Mouse (Mus musculus): ENCODE data around the gene Gm49510. TPM values are rescaled to one million over a fixed set of nuclear protein-coding genes. Genes with fewer than 3 reads are reported as not detected.
A peak's percentile ranks its signal among the peaks of the same experiment; 100 is the strongest.

Gm49510 gene
- polyA plus RNA-seq, 1 experiment from 2014 or later = not detected

GRCm38 (mm10) chr15:78862280-78862679, 37.2 kb upstream of the Gm49510 start:
- Histone ChIP-seq H3K4me2 (ENCODE audit: low read length) (no peak overlapping the region), H3K9me3 (replicated peaks; ENCODE audit: control insufficient read depth, low read length) (no peaks in the 10 kb centered on the region), H3K9ac (ENCODE audit: low read length) (no peak overlapping the region), H3K4me1 (ENCODE audit: control insufficient read depth, insufficient read depth, low read length) (no peaks in the 10 kb centered on the region), H3K4me3 (ENCODE audit: low read depth, low read length) (no peak overlapping the region), H3K27ac (ENCODE audit: low read depth, low read length) (no peak overlapping the region), H3K36me3 (ENCODE audit: control insufficient read depth, insufficient read depth, low read length) (no peaks in the 10 kb centered on the region), H3K27me3 (replicated peaks; ENCODE audit: control insufficient read depth, insufficient read depth, low read length) (no peaks in the 10 kb centered on the region)
- WGBS = 91% methylated on average over 5 of the region's 5 CpGs
- DNase-seq (ENCODE audit: low spot score) (no peak), ATAC-seq (no peak)

- H3K4me2 ChIP-seq (ENCODE audit: low read length) = no peak overlapping the region
- no peaks in the 10 kb centered on the region for H3K9me3 ChIP-seq (replicated peaks; ENCODE audit: control insufficient read depth, low read length)
- H3K36me3 ChIP-seq (ENCODE audit: control insufficient read depth, insufficient read depth, low read length) = no peaks in the 10 kb centered on the region
- no peak overlapping the region for H3K27ac ChIP-seq (ENCODE audit: low read depth, low read length)
- H3K9ac ChIP-seq (ENCODE audit: low read length) = no peak overlapping the region
- 49% methylated on average over 2 of the region's 2 CpGs for WGBS
- no peak overlapping the region for H3K4me3 ChIP-seq (ENCODE audit: low read depth, low read length)
- H3K4me1 ChIP-seq (ENCODE audit: control insufficient read depth, insufficient read depth, low read length) = peaks cover 3% of the 10 kb centered on the region; the same call in 1 of the 2 replicates
- ATAC-seq (no peak), DNase-seq (ENCODE audit: low spot score) (no peak)
- no peaks in the 10 kb centered on the region for H3K27me3 ChIP-seq (replicated peaks; ENCODE audit: control insufficient read depth, insufficient read depth, low read length)
Measured at GRCm38 (mm10) chr15:78863154-78863553, 36.3 kb upstream of the Gm49510 start.

GRCm38 (mm10) chr15:78863852-78864253, 35.6 kb upstream of the Gm49510 start:
- no peak overlapping the region for H3K4me2 ChIP-seq (ENCODE audit: low read length)
- ATAC-seq (no peak), DNase-seq (ENCODE audit: low spot score) (no peak)
- H3K4me1 ChIP-seq (ENCODE audit: control insufficient read depth, insufficient read depth, low read length) = peaks cover 7% of the 10 kb centered on the region; the same call in 1 of the 2 replicates
- WGBS = 48% methylated on average over 13 of the region's 13 CpGs
- H3K9ac ChIP-seq (ENCODE audit: low read length) = no peak overlapping the region
- H3K27me3 ChIP-seq (replicated peaks; ENCODE audit: control insufficient read depth, insufficient read depth, low read length) = no peaks in the 10 kb centered on the region
- no peak overlapping the region for H3K4me3 ChIP-seq (ENCODE audit: low read depth, low read length)
- no peak overlapping the region for H3K27ac ChIP-seq (ENCODE audit: low read depth, low read length)
- no peaks in the 10 kb centered on the region for H3K36me3 ChIP-seq (ENCODE audit: control insufficient read depth, insufficient read depth, low read length)
- no peaks in the 10 kb centered on the region for H3K9me3 ChIP-seq (replicated peaks; ENCODE audit: control insufficient read depth, low read length)

GRCm38 (mm10) chr15:78868398-78868797, 31.1 kb upstream of the Gm49510 start:
- ATAC-seq (peak; percentile 89), DNase-seq (ENCODE audit: low spot score) (peak; percentile 84)
- Histone ChIP-seq H3K4me1 (ENCODE audit: control insufficient read depth, insufficient read depth, low read length) (peaks cover 9% of the 10 kb centered on the region; the same call in 1 of the 2 replicates), H3K4me2 (ENCODE audit: low read length) (no peak overlapping the region), H3K4me3 (ENCODE audit: low read depth, low read length) (no peak overlapping the region), H3K9ac (ENCODE audit: low read length) (no peak overlapping the region), H3K27ac (ENCODE audit: low read depth, low read length) (peak overlapping the region; percentile 72), H3K27me3 (replicated peaks; ENCODE audit: control insufficient read depth, insufficient read depth, low read length) (no peaks in the 10 kb centered on the region), H3K9me3 (replicated peaks; ENCODE audit: control insufficient read depth, low read length) (no peaks in the 10 kb centered on the region), H3K36me3 (ENCODE audit: control insufficient read depth, insufficient read depth, low read length) (no peaks in the 10 kb centered on the region)
- 11% methylated on average over 9 of the region's 9 CpGs for WGBS

- ATAC-seq (peak; percentile 78), DNase-seq (ENCODE audit: low spot score) (no peak)
- Histone ChIP-seq H3K36me3 (ENCODE audit: control insufficient read depth, insufficient read depth, low read length) (no peaks in the 10 kb centered on the region), H3K4me2 (ENCODE audit: low read length) (no peak overlapping the region), H3K9ac (ENCODE audit: low read length) (no peak overlapping the region), H3K4me3 (ENCODE audit: low read depth, low read length) (no peak overlapping the region), H3K27ac (ENCODE audit: low read depth, low read length) (peak overlapping the region; percentile 72), H3K9me3 (replicated peaks; ENCODE audit: control insufficient read depth, low read length) (no peaks in the 10 kb centered on the region), H3K4me1 (ENCODE audit: control insufficient read depth, insufficient read depth, low read length) (peaks cover 9% of the 10 kb centered on the region; the same call in 1 of the 2 replicates), H3K27me3 (replicated peaks; ENCODE audit: control insufficient read depth, insufficient read depth, low read length) (no peaks in the 10 kb centered on the region)
- 34% methylated on average over 7 of the region's 7 CpGs for WGBS
Measured at GRCm38 (mm10) chr15:78868826-78869233, 30.6 kb upstream of the Gm49510 start.

GRCm38 (mm10) chr15:78869775-78870174, 29.7 kb upstream of the Gm49510 start:
- ATAC-seq = no peak
- H3K9ac ChIP-seq (ENCODE audit: low read length) = no peak overlapping the region
- peaks cover 12% of the 10 kb centered on the region for H3K4me1 ChIP-seq (ENCODE audit: control insufficient read depth, insufficient read depth, low read length)
- H3K36me3 ChIP-seq (ENCODE audit: control insufficient read depth, insufficient read depth, low read length) = no peaks in the 10 kb centered on the region
- no peaks in the 10 kb centered on the region for H3K9me3 ChIP-seq (replicated peaks; ENCODE audit: control insufficient read depth, low read length)
- no peak overlapping the region for H3K27ac ChIP-seq (ENCODE audit: low read depth, low read length)
- WGBS = 26% methylated on average over 6 of the region's 6 CpGs
- DNase-seq (ENCODE audit: low spot score) = peak; percentile 60
- no peaks in the 10 kb centered on the region for H3K27me3 ChIP-seq (replicated peaks; ENCODE audit: control insufficient read depth, insufficient read depth, low read length)
- no peak overlapping the region for H3K4me3 ChIP-seq (ENCODE audit: low read depth, low read length)
- H3K4me2 ChIP-seq (ENCODE audit: low read length) = no peak overlapping the region

GRCm38 (mm10) chr15:78872021-78872608, 27.4 kb upstream of the Gm49510 start:
- ATAC-seq = no peak
- WGBS = 60% methylated on average over 5 of the region's 5 CpGs
- H3K27me3 ChIP-seq (replicated peaks; ENCODE audit: control insufficient read depth, insufficient read depth, low read length) = no peaks in the 10 kb centered on the region
- no peak overlapping the region for H3K4me2 ChIP-seq (ENCODE audit: low read length)
- no peak overlapping the region for H3K4me3 ChIP-seq (ENCODE audit: low read depth, low read length)
- no peaks in the 10 kb centered on the region for H3K36me3 ChIP-seq (ENCODE audit: control insufficient read depth, insufficient read depth, low read length)
- no peak overlapping the region for H3K9ac ChIP-seq (ENCODE audit: low read length)
- DNase-seq (ENCODE audit: low spot score) = no peak
- H3K9me3 ChIP-seq (replicated peaks; ENCODE audit: control insufficient read depth, low read length) = no peaks in the 10 kb centered on the region
- H3K4me1 ChIP-seq (ENCODE audit: control insufficient read depth, insufficient read depth, low read length) = peaks cover 18% of the 10 kb centered on the region
- no peak overlapping the region for H3K27ac ChIP-seq (ENCODE audit: low read depth, low read length)

GRCm38 (mm10) chr15:78873803-78874435, 25.5 kb upstream of the Gm49510 start:
- Histone ChIP-seq H3K4me2 (ENCODE audit: low read length) (0 out of 2 replicates have a peak overlapping the region, but pooled peaks have one; percentile 5), H3K4me3 (ENCODE audit: low read depth, low read length) (no peak overlapping the region), H3K9me3 (replicated peaks; ENCODE audit: control insufficient read depth, low read length) (no peaks in the 10 kb centered on the region), H3K27me3 (replicated peaks; ENCODE audit: control insufficient read depth, insufficient read depth, low read length) (no peaks in the 10 kb centered on the region), H3K36me3 (ENCODE audit: control insufficient read depth, insufficient read depth, low read length) (no peaks in the 10 kb centered on the region), H3K27ac (ENCODE audit: low read depth, low read length) (peak overlapping the region; percentile 75), H3K9ac (ENCODE audit: low read length) (peak overlapping the region; percentile 53), H3K4me1 (ENCODE audit: control insufficient read depth, insufficient read depth, low read length) (peaks cover 15% of the 10 kb centered on the region)
- WGBS = 49% methylated on average over 13 of the region's 13 CpGs
- ATAC-seq = no peak
- peak; percentile 74 for DNase-seq (ENCODE audit: low spot score)

GRCm38 (mm10) chr15:78874989-78875388, 24.5 kb upstream of the Gm49510 start:
- H3K9ac ChIP-seq (ENCODE audit: low read length) = no peak overlapping the region
- H3K27me3 ChIP-seq (replicated peaks; ENCODE audit: control insufficient read depth, insufficient read depth, low read length) = no peaks in the 10 kb centered on the region
- H3K9me3 ChIP-seq (replicated peaks; ENCODE audit: control insufficient read depth, low read length) = no peaks in the 10 kb centered on the region
- ATAC-seq (no peak), DNase-seq (ENCODE audit: low spot score) (no peak)
- WGBS = 70% methylated on average over 8 of the region's 8 CpGs
- no peak overlapping the region for H3K4me3 ChIP-seq (ENCODE audit: low read depth, low read length)
- no peak overlapping the region for H3K4me2 ChIP-seq (ENCODE audit: low read length)
- H3K27ac ChIP-seq (ENCODE audit: low read depth, low read length) = no peak overlapping the region
- H3K4me1 ChIP-seq (ENCODE audit: control insufficient read depth, insufficient read depth, low read length) = peaks cover 14% of the 10 kb centered on the region
- peaks cover 4% of the 10 kb centered on the region; the same call in 1 of the 2 replicates for H3K36me3 ChIP-seq (ENCODE audit: control insufficient read depth, insufficient read depth, low read length)
